Mouse (Mus musculus): ENCODE data around the gene Serpinf1. TPM values are rescaled to one million over a fixed set of nuclear protein-coding genes. Genes with fewer than 3 reads are reported as not detected.

Gene Serpinf1
- 265 and 279 TPM in 2 replicates for polyA plus RNA-seq (2015; fragmentation: Nextera tagmentation; extraction: Ambion mirVana)

GRCm38 (mm10) chr11:75422013-75422792, at the start of gene Serpinf1:
Serpinf1 (minus strand) TSS chr11:75422701.
- Histone ChIP-seq H3K36me3 (replicated peaks) (no peaks in the 10 kb centered on the region), H3K27me3 (peaks cover 13% of the 10 kb centered on the region), H3K27ac (replicated peaks) (peak within 1 kb of the TSS; percentile 33), H3K4me3 (replicated peaks) (peak within 1 kb of the TSS; percentile 50), H3K9me3 (replicated peaks) (no peaks in the 10 kb centered on the region), H3K9ac (peak within 1 kb of the TSS; percentile 39; the same call in 1 of the 2 replicates), H3K4me1 (replicated peaks) (peaks cover 22% of the 10 kb centered on the region; the same call in 1 of the 2 replicates), H3K4me2 (peak within 1 kb of the TSS; percentile 46)
- 27% methylated on average over 10 of the region's 10 CpGs for WGBS (ENCODE audit: insufficient replicate concordance)
- ATAC-seq (ENCODE audit: insufficient read depth), result peak; percentile 28

GRCm38 (mm10) chr11:75470675-75471074, 48.2 kb upstream of the Serpinf1 start:
- Histone ChIP-seq H3K9ac (no peak overlapping the region), H3K27ac (replicated peaks) (no peak overlapping the region), H3K4me1 (replicated peaks) (peaks cover 46% of the 10 kb centered on the region), H3K4me2 (no peak overlapping the region), H3K4me3 (replicated peaks) (no peak overlapping the region), H3K9me3 (replicated peaks) (no peaks in the 10 kb centered on the region), H3K27me3 (no peaks in the 10 kb centered on the region), H3K36me3 (replicated peaks) (peaks cover 15% of the 10 kb centered on the region)
- ATAC-seq (ENCODE audit: insufficient read depth), result no peak
- 62% methylated on average over 3 of the region's 3 CpGs for WGBS (ENCODE audit: insufficient replicate concordance)

GRCm38 (mm10) chr11:75469261-75469660, 46.8 kb upstream of the Serpinf1 start:
- peaks cover 56% of the 10 kb centered on the region for H3K4me1 ChIP-seq (replicated peaks)
- no peak overlapping the region for H3K27ac ChIP-seq (replicated peaks)
- H3K4me3 ChIP-seq (replicated peaks), result no peak overlapping the region
- no peaks in the 10 kb centered on the region for H3K27me3 ChIP-seq
- no peak overlapping the region for H3K9ac ChIP-seq
- peak overlapping the region; percentile 92 for H3K4me2 ChIP-seq
- 69% methylated on average over 4 of the region's 4 CpGs for WGBS (ENCODE audit: insufficient replicate concordance)
- peaks cover 29% of the 10 kb centered on the region for H3K36me3 ChIP-seq (replicated peaks)
- ATAC-seq (ENCODE audit: insufficient read depth), result no peak
- no peaks in the 10 kb centered on the region for H3K9me3 ChIP-seq (replicated peaks)

GRCm38 (mm10) chr11:75468410-75468809, 45.9 kb upstream of the Serpinf1 start:
- Histone ChIP-seq H3K4me1 (replicated peaks) (peaks cover 62% of the 10 kb centered on the region), H3K4me2 (peak overlapping the region; percentile 92), H3K9me3 (replicated peaks) (no peaks in the 10 kb centered on the region), H3K36me3 (replicated peaks) (peaks cover 38% of the 10 kb centered on the region), H3K9ac (peak overlapping the region; percentile 64), H3K4me3 (replicated peaks) (peak overlapping the region; percentile 60), H3K27ac (replicated peaks) (peak overlapping the region; percentile 59; the same call in 1 of the 2 replicates), H3K27me3 (no peaks in the 10 kb centered on the region)
- 44% methylated on average over 7 of the region's 7 CpGs for WGBS (ENCODE audit: insufficient replicate concordance)
- ATAC-seq (ENCODE audit: insufficient read depth), result no peak

- H3K36me3 ChIP-seq (replicated peaks), result peaks cover 41% of the 10 kb centered on the region
- peak; percentile 71 for ATAC-seq (ENCODE audit: insufficient read depth)
- peak overlapping the region; percentile 64 for H3K9ac ChIP-seq
- H3K4me3 ChIP-seq (replicated peaks), result peak overlapping the region; percentile 60
- 18% methylated on average over 19 of the region's 19 CpGs for WGBS (ENCODE audit: insufficient replicate concordance)
- H3K27ac ChIP-seq (replicated peaks), result peak overlapping the region; percentile 59
- peak overlapping the region; percentile 92 for H3K4me2 ChIP-seq
- H3K9me3 ChIP-seq (replicated peaks), result no peaks in the 10 kb centered on the region
- no peaks in the 10 kb centered on the region for H3K27me3 ChIP-seq
- peaks cover 62% of the 10 kb centered on the region for H3K4me1 ChIP-seq (replicated peaks)
Observed at GRCm38 (mm10) chr11:75467512-75468215, 45.2 kb upstream of the Serpinf1 start.

- Histone ChIP-seq H3K4me1 (replicated peaks) (peaks cover 64% of the 10 kb centered on the region), H3K27me3 (no peaks in the 10 kb centered on the region), H3K27ac (replicated peaks) (no peak overlapping the region), H3K9me3 (replicated peaks) (no peaks in the 10 kb centered on the region), H3K4me2 (peak overlapping the region; percentile 92), H3K9ac (no peak overlapping the region), H3K4me3 (replicated peaks) (peak overlapping the region; percentile 60), H3K36me3 (replicated peaks) (peaks cover 41% of the 10 kb centered on the region)
- WGBS (ENCODE audit: insufficient replicate concordance), result 94% methylated on average over 4 of the region's 4 CpGs
- no peak for ATAC-seq (ENCODE audit: insufficient read depth)
Observed at GRCm38 (mm10) chr11:75466731-75467505, 44.4 kb upstream of the Serpinf1 start.

- peak overlapping the region; percentile 26; the same call in 1 of the 2 replicates for H3K27ac ChIP-seq (replicated peaks)
- 84% methylated on average over 6 of the region's 6 CpGs for WGBS (ENCODE audit: insufficient replicate concordance)
Observed at GRCm38 (mm10) chr11:75465051-75465450, 42.5 kb upstream of the Serpinf1 start.

GRCm38 (mm10) chr11:75464417-75464816, 41.9 kb upstream of the Serpinf1 start:
- Histone ChIP-seq H3K36me3 (replicated peaks) (peaks cover 38% of the 10 kb centered on the region), H3K4me3 (replicated peaks) (no peak overlapping the region), H3K4me1 (replicated peaks) (peaks cover 77% of the 10 kb centered on the region), H3K9ac (no peak overlapping the region), H3K27me3 (no peaks in the 10 kb centered on the region), H3K9me3 (replicated peaks) (no peaks in the 10 kb centered on the region), H3K4me2 (no peak overlapping the region), H3K27ac (replicated peaks) (peak overlapping the region; percentile 26; the same call in 1 of the 2 replicates)
- WGBS (ENCODE audit: insufficient replicate concordance), result 88% methylated on average over 6 of the region's 6 CpGs
- ATAC-seq (ENCODE audit: insufficient read depth), result no peak

More at GRCm38 (mm10) chr11:75465051-75465450, 42.5 kb upstream of the Serpinf1 start:
- Histone ChIP-seq H3K9ac (no peak overlapping the region), H3K4me1 (replicated peaks) (peaks cover 74% of the 10 kb centered on the region), H3K4me2 (no peak overlapping the region), H3K9me3 (replicated peaks) (no peaks in the 10 kb centered on the region), H3K36me3 (replicated peaks) (peaks cover 38% of the 10 kb centered on the region), H3K27me3 (no peaks in the 10 kb centered on the region), H3K4me3 (replicated peaks) (no peak overlapping the region)
- no peak for ATAC-seq (ENCODE audit: insufficient read depth)

GRCm38 (mm10) chr11:75463624-75464023, 41.1 kb upstream of the Serpinf1 start:
- H3K27ac ChIP-seq (replicated peaks), result peak overlapping the region; percentile 99
- H3K9me3 ChIP-seq (replicated peaks), result no peaks in the 10 kb centered on the region
- H3K4me2 ChIP-seq, result peak overlapping the region; percentile 90
- H3K36me3 ChIP-seq (replicated peaks), result peaks cover 38% of the 10 kb centered on the region
- peak overlapping the region; percentile 97 for H3K4me3 ChIP-seq (replicated peaks)
- H3K4me1 ChIP-seq (replicated peaks), result peaks cover 77% of the 10 kb centered on the region
- no peak for ATAC-seq (ENCODE audit: insufficient read depth)
- 82% methylated on average over 4 of the region's 4 CpGs for WGBS (ENCODE audit: insufficient replicate concordance)
- peak overlapping the region; percentile 96; the same call in 1 of the 2 replicates for H3K9ac ChIP-seq
- H3K27me3 ChIP-seq, result no peaks in the 10 kb centered on the region

- H3K4me3 ChIP-seq (replicated peaks), result peak overlapping the region; percentile 97
- H3K9ac ChIP-seq, result peak overlapping the region; percentile 96
- peak; percentile 61 for ATAC-seq (ENCODE audit: insufficient read depth)
- H3K27ac ChIP-seq (replicated peaks), result peak overlapping the region; percentile 99
- H3K9me3 ChIP-seq (replicated peaks), result no peaks in the 10 kb centered on the region
- no peaks in the 10 kb centered on the region for H3K27me3 ChIP-seq
- peaks cover 38% of the 10 kb centered on the region for H3K36me3 ChIP-seq (replicated peaks)
- WGBS (ENCODE audit: insufficient replicate concordance), result 6% methylated on average over 9 of the region's 9 CpGs
- peak overlapping the region; percentile 90 for H3K4me2 ChIP-seq
- peaks cover 77% of the 10 kb centered on the region for H3K4me1 ChIP-seq (replicated peaks)
Observed at GRCm38 (mm10) chr11:75462865-75463336, 40.4 kb upstream of the Serpinf1 start.
